ENCODE assay signal across 24 mouse cellular contexts in the genomic region with DNA sequence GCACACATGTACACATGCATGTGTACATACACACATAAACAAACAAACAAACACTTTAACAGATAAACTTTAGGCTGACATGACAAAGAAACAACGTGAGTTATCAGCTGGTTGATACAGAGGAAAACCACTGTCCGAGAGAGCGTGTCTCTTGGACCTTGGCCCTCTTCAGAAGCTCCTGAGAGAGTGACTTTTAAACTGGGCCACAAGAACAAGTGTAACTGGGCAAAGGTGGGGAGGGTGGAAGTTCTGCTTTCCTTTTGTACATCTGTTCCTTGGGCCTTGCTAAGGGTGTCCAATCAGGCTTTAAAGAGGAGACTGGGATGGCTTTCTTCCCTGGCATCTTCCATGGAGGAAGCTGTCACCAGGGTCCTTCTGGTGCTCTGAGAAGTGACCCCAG. TPM values are rescaled to one million over a fixed set of nuclear protein-coding genes. Genes with fewer than 3 reads are reported as not detected.
DNase-seq lines count a peak whose midpoint lies in the region; ATAC-seq and TF ChIP-seq lines count a peak whose summit lies in the region.
"Had no signal": no experiment of that assay in that cellular context is flagged by ENCODE, and none has a peak within 500 bp of the region (broad histone marks: within the 10 kb centered on the region; RNA-seq: fewer than 3 reads in every experiment).

No protein-coding gene starts in this region.

- WGBS in intestine, postnatal 0 days = 40% methylated on average over 3 of the region's 3 CpGs
- 62% methylated on average over 3 of the region's 3 CpGs for WGBS in intestine, embryonic 16.5 days
- 91% methylated on average over 3 of the region's 3 CpGs for WGBS in kidney, embryonic 16.5 days
- WGBS in midbrain, embryonic 11.5 days = 93% methylated on average over 3 of the region's 3 CpGs
- 98% methylated on average over 3 of the region's 3 CpGs for WGBS in midbrain, postnatal 0 days

- no peak for TF ChIP-seq CTCF in intestine, postnatal 0 days (IDR thresholded peaks at IDR 0.05; ENCODE audit: low read depth)
- TF ChIP-seq CTCF in midbrain, postnatal 0 days (IDR thresholded peaks at IDR 0.05) = no peak

- no peak; the same call in 1 of the 2 replicates for ATAC-seq in intestine, postnatal 0 days
- ATAC-seq in intestine, embryonic 16.5 days = no peak
- no peak for ATAC-seq in kidney, embryonic 16.5 days (ENCODE audit: low FRiP score, low TSS enrichment)
- ATAC-seq in midbrain, embryonic 11.5 days (ENCODE audit: low FRiP score) = no peak
- ATAC-seq in midbrain, postnatal 0 days (ENCODE audit: low FRiP score) = no peak
- ATAC-seq: forebrain, embryonic 14.5 days; forebrain, postnatal 0 days; hindbrain, postnatal 0 days; Patski had no signal

- H3K27ac ChIP-seq in intestine, postnatal 0 days (ENCODE audit: low read depth, low read length) = peak overlapping the region; percentile 58
- no peak overlapping the region; the same call in 1 of the 2 replicates for H3K27ac ChIP-seq in intestine, embryonic 16.5 days (ENCODE audit: low read length)
- H3K27ac ChIP-seq in kidney, embryonic 16.5 days (ENCODE audit: low read length) = no peak overlapping the region
- H3K27ac ChIP-seq in midbrain, embryonic 11.5 days (ENCODE audit: low read depth, low read length) = no peak overlapping the region
- no peak overlapping the region for H3K27ac ChIP-seq in midbrain, postnatal 0 days (ENCODE audit: low read depth, low read length)
- H3K27ac ChIP-seq: forebrain, embryonic 10.5 days; gastrocnemius, adult 2 months; hindbrain, embryonic 14.5 days; hindbrain, postnatal 0 days had no signal

- peaks cover 3% of the 10 kb centered on the region; the same call in 1 of the 2 replicates for H3K4me1 ChIP-seq in intestine, postnatal 0 days (replicated peaks; ENCODE audit: control insufficient read depth, insufficient read depth, low read length)
- peaks cover 15% of the 10 kb centered on the region; the same call in 1 of the 2 replicates for H3K4me1 ChIP-seq in intestine, embryonic 16.5 days (ENCODE audit: control insufficient read depth, insufficient read depth, low read length)
- peaks cover 21% of the 10 kb centered on the region for H3K4me1 ChIP-seq in kidney, embryonic 16.5 days (ENCODE audit: insufficient read depth, low read length)
- H3K4me1 ChIP-seq in midbrain, embryonic 11.5 days (ENCODE audit: control insufficient read depth, insufficient read depth, low read length) = 0 out of 2 replicates have a peak, but pooled peaks cover 1% of the 10 kb centered on the region
- H3K4me1 ChIP-seq in midbrain, postnatal 0 days (ENCODE audit: insufficient read depth, low read length) = no peaks in the 10 kb centered on the region

- no peaks in the 10 kb centered on the region for H3K27me3 ChIP-seq in intestine, postnatal 0 days (replicated peaks; ENCODE audit: control insufficient read depth, insufficient read depth, low read length)
- no peaks in the 10 kb centered on the region for H3K27me3 ChIP-seq in intestine, embryonic 16.5 days (replicated peaks; ENCODE audit: control insufficient read depth, insufficient read depth, low read length)
- H3K27me3 ChIP-seq in kidney, embryonic 16.5 days (ENCODE audit: insufficient read depth, low read length) = no peaks in the 10 kb centered on the region
- H3K27me3 ChIP-seq in midbrain, embryonic 11.5 days (ENCODE audit: control insufficient read depth, insufficient read depth, low read length) = no peaks in the 10 kb centered on the region
- H3K27me3 ChIP-seq in midbrain, postnatal 0 days (ENCODE audit: insufficient read depth, low read length) = no peaks in the 10 kb centered on the region
- H3K27me3 ChIP-seq: CH12.LX, Patski had no signal

- DNase-seq in kidney, postnatal 36 days = peak; percentile 45 to 69
- DNase-seq in midbrain, embryonic 11.5 days (ENCODE audit: low spot score, missing footprints) = peak; percentile 45
- no peak for DNase-seq in midbrain, postnatal 0 days (ENCODE audit: low spot score)
- DNase-seq: adrenal gland, postnatal 10 days; adrenal gland, postnatal 36 days; B cell, adult 2 months; cerebellum, adult 18-20 months; cerebellum, adult 9-10 months; cerebellum, postnatal 14 days; forebrain, postnatal 0 days; gastrocnemius, adult 2 months; gastrocnemius, postnatal 14 days; heart, adult 11 months had no signal

- no peaks in the 10 kb centered on the region for H3K9me3 ChIP-seq in intestine, postnatal 0 days (ENCODE audit: control insufficient read depth)
- no peaks in the 10 kb centered on the region for H3K9me3 ChIP-seq in intestine, embryonic 16.5 days (ENCODE audit: control insufficient read depth, low read length)
- H3K9me3 ChIP-seq in kidney, embryonic 16.5 days (ENCODE audit: low read length) = no peaks in the 10 kb centered on the region
- H3K9me3 ChIP-seq in midbrain, embryonic 11.5 days (ENCODE audit: control insufficient read depth, low read length) = no peaks in the 10 kb centered on the region
- no peaks in the 10 kb centered on the region for H3K9me3 ChIP-seq in midbrain, postnatal 0 days (ENCODE audit: low read length)
- H3K9me3 ChIP-seq: forebrain, embryonic 10.5 days had no signal

- no peaks in the 10 kb centered on the region; the same call in 1 of the 2 replicates for H3K36me3 ChIP-seq in intestine, postnatal 0 days (ENCODE audit: control insufficient read depth, insufficient read depth)
- H3K36me3 ChIP-seq in intestine, embryonic 16.5 days (ENCODE audit: control insufficient read depth, insufficient read depth, low read length) = no peaks in the 10 kb centered on the region
- no peaks in the 10 kb centered on the region for H3K36me3 ChIP-seq in kidney, embryonic 16.5 days (ENCODE audit: insufficient read depth, low read length)
- H3K36me3 ChIP-seq in midbrain, embryonic 11.5 days (ENCODE audit: control insufficient read depth, insufficient read depth, low read length) = no peaks in the 10 kb centered on the region
- H3K36me3 ChIP-seq in midbrain, postnatal 0 days (ENCODE audit: insufficient read depth, low read length) = no peaks in the 10 kb centered on the region
- H3K36me3 ChIP-seq: forebrain, embryonic 10.5 days; G1E had no signal

- H3K9ac ChIP-seq in intestine, postnatal 0 days (ENCODE audit: low read depth, low read length) = no peak overlapping the region
- H3K9ac ChIP-seq in intestine, embryonic 16.5 days (ENCODE audit: low read depth, low read length) = no peak overlapping the region
- H3K9ac ChIP-seq in kidney, embryonic 16.5 days (replicated peaks; ENCODE audit: low read length) = no peak overlapping the region
- no peak overlapping the region for H3K9ac ChIP-seq in midbrain, embryonic 11.5 days (ENCODE audit: low read length)
- no peak overlapping the region for H3K9ac ChIP-seq in midbrain, postnatal 0 days (replicated peaks; ENCODE audit: low read length, poor library complexity, severe bottlenecking)
- H3K9ac ChIP-seq: forebrain, postnatal 0 days; hindbrain, embryonic 14.5 days had no signal

- no peak overlapping the region for H3K4me3 ChIP-seq in intestine, postnatal 0 days (ENCODE audit: low read depth, low read length)
- no peak overlapping the region for H3K4me3 ChIP-seq in intestine, embryonic 16.5 days (ENCODE audit: low read length)
- no peak overlapping the region for H3K4me3 ChIP-seq in kidney, embryonic 16.5 days (ENCODE audit: low read length)
- no peak overlapping the region for H3K4me3 ChIP-seq in midbrain, embryonic 11.5 days (ENCODE audit: low read depth, low read length)
- H3K4me3 ChIP-seq in midbrain, postnatal 0 days (ENCODE audit: low read depth, low read length) = no peak overlapping the region
- H3K4me3 ChIP-seq: forebrain, embryonic 10.5 days; gastrocnemius, adult 2 months had no signal

- H3K4me2 ChIP-seq in intestine, postnatal 0 days (replicated peaks; ENCODE audit: low read depth) = no peak overlapping the region
- H3K4me2 ChIP-seq in intestine, embryonic 16.5 days (ENCODE audit: low read depth, low read length) = no peak overlapping the region
- H3K4me2 ChIP-seq in kidney, embryonic 16.5 days (replicated peaks; ENCODE audit: low read depth, low read length) = no peak overlapping the region
- H3K4me2 ChIP-seq in midbrain, embryonic 11.5 days = no peak overlapping the region
- no peak overlapping the region for H3K4me2 ChIP-seq in midbrain, postnatal 0 days (ENCODE audit: low read depth, low read length, poor library complexity, severe bottlenecking)
- H3K4me2 ChIP-seq: heart, embryonic 11.5 days; hindbrain, embryonic 14.5 days had no signal

RNA-seq across cellular contexts. Expression of gene Wwc1, which starts 21.1 kb away (rescaled TPM):
- 16.1 and 18.8 TPM in 2 replicates for polyA plus RNA-seq in intestine, postnatal 0 days (2015; fragmentation: Nextera tagmentation; extraction: Ambion mirVana)
- polyA plus RNA-seq in intestine, embryonic 16.5 days (2015; fragmentation: Nextera tagmentation; extraction: Ambion mirVana) = 8.5 and 9.0 TPM in 2 replicates
- 5.9 and 8.3 TPM in 2 replicates for polyA plus RNA-seq in kidney, embryonic 16.5 days (2015; fragmentation: Nextera tagmentation; extraction: Ambion mirVana)
- 6.4 and 8.5 TPM in 2 replicates for polyA plus RNA-seq in midbrain, embryonic 11.5 days (2014; fragmentation: Nextera tagmentation; extraction: Ambion mirVana)
- 11.9 and 15.4 TPM in 2 replicates for total RNA-seq in midbrain, postnatal 0 days (2014; rRNA removed)
- polyA plus RNA-seq in midbrain, postnatal 0 days (2015; fragmentation: Nextera tagmentation; extraction: Ambion mirVana) = 8.0 and 9.2 TPM in 2 replicates
- total RNA-seq: gastrocnemius, adult 2 months had no signal
